Mouse (Mus musculus) cerebellum, adult 2 months (tissue): ENCODE measurements around the gene Dntt.

Source experiments
- CTCF ChIP-seq: fragments of 200-500 bp; IDR thresholded peaks from 2 replicates; pipeline ENCODE4 v1.5.1; 2011; ENCODE audit warnings: low read depth, mild to moderate bottlenecking, control low read depth, low read length, moderate library complexity, borderline replicate concordance; ENCODE audit not compliant: insufficient read depth
- POLR2A ChIP-seq: fragments of 200-500 bp; IDR thresholded peaks from 2 replicates; pipeline ENCODE4 v1.6.1; 2011; ENCODE audit warnings: low read length, control low read depth, borderline replicate concordance; ENCODE audit not compliant: insufficient read depth

DNA sequence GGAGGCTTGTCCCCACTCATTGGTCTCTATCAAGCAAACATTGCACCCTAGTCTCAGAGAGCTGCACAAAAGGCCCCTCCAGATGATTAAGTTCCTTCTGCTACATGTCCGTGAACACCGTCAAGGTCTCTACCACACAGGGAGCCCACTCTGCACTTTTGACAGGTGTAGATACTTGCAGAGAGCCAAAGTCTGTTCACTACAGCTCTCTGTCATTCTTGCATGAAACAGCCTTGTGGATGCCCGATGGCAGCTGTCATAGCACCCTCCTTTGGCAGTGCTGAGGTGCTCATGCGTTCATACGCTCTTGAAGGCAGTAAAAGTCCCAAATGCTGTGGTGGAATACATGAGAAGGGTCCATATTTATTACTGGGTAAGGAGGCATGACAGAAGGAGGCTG is 2.1 kb upstream of the Dntt start:
- no peak for TF ChIP-seq POLR2A
- no peak for TF ChIP-seq CTCF
